Mouse (Mus musculus): ENCODE measurements around the gene Scml4. TPM values are rescaled to one million over a fixed set of nuclear protein-coding genes. Genes with fewer than 3 reads are reported as not detected.

Scml4 gene
- polyA plus RNA-seq, 1 experiment from 2014 or later: 5.4 TPM

DNA sequence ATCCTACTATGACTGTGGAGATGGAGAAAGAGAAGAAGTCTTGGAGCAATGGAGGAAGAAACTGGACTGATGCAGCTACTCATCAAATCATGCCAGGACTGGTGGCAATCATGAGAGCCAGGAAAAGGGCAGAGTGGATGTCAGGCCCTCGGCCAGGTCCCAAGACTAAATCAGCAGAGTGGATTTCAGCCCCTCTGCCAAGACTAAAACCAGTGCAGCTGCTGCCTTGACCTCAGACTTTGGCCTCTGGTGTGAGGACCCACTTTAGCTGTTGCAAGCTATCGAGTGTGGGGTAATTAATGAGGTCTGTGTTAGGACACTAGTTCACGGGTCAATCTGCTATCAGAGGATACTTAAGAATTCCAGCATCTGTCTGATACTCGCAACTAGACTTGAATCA is 30.2 kb downstream of the Scml4 start:
- Histone ChIP-seq H3K27me3 (no peaks in the 10 kb centered on the region), H3K4me3 (no peak overlapping the region), H3K9me3 (no peaks in the 10 kb centered on the region), H3K9ac (replicated peaks) (no peak overlapping the region), H3K27ac (replicated peaks) (no peak overlapping the region), H3K36me3 (no peaks in the 10 kb centered on the region), H3K4me2 (replicated peaks) (no peak overlapping the region), H3K4me1 (peaks cover 13% of the 10 kb centered on the region; the same call in 1 of the 2 replicates)
- WGBS: 84% methylated on average over 4 of the region's 4 CpGs
- no peak for ATAC-seq (ENCODE audit: low FRiP score, low read depth)

- H3K36me3 ChIP-seq: no peaks in the 10 kb centered on the region
- no peak overlapping the region for H3K9ac ChIP-seq (replicated peaks)
- no peak for ATAC-seq (ENCODE audit: low FRiP score, low read depth)
- no peaks in the 10 kb centered on the region for H3K27me3 ChIP-seq
- no peak overlapping the region for H3K27ac ChIP-seq (replicated peaks)
- no peak overlapping the region for H3K4me2 ChIP-seq (replicated peaks)
- 56% methylated on average over 4 of the region's 4 CpGs for WGBS
- no peak overlapping the region for H3K4me3 ChIP-seq
- H3K9me3 ChIP-seq: no peaks in the 10 kb centered on the region
- 0 out of 2 replicates have a peak, but pooled peaks cover 6% of the 10 kb centered on the region for H3K4me1 ChIP-seq
These were observed 32.1 kb downstream of the Scml4 start for GRCm38 (mm10) chr10:42892250-42892649.

DNA sequence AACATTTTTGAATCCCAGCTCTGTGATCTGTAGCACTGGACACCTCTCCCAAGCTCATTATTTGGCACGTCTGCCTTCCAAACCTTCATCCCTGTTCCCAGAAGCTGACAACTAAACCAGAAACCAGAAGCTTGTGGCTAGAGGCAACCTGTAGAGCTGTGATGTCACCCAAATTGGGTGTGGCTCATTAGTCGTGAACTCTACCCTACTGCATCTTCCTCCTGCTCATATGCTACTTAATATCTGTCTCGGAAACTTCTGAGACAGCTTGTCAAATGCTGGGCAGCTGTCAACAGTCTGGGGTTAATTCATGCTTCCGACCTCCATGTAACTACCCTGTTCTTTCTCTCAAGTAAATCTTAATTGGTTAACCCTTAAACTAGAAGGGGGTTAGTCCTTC is 32.8 kb downstream of the Scml4 start:
- H3K4me1 ChIP-seq: 0 out of 2 replicates have a peak, but pooled peaks cover 6% of the 10 kb centered on the region

GRCm38 (mm10) chr10:42893857-42894256 is 33.7 kb downstream of the Scml4 start:
- WGBS: 80% methylated on average over 8 of the region's 8 CpGs
- H3K4me3 ChIP-seq: no peak overlapping the region
- no peak overlapping the region for H3K9ac ChIP-seq (replicated peaks)
- ATAC-seq (ENCODE audit: low FRiP score, low read depth): no peak
- no peak overlapping the region for H3K4me2 ChIP-seq (replicated peaks)
- no peaks in the 10 kb centered on the region for H3K36me3 ChIP-seq
- H3K27ac ChIP-seq (replicated peaks): no peak overlapping the region
- 0 out of 2 replicates have a peak, but pooled peaks cover 6% of the 10 kb centered on the region for H3K4me1 ChIP-seq
- H3K27me3 ChIP-seq: no peaks in the 10 kb centered on the region
- H3K9me3 ChIP-seq: no peaks in the 10 kb centered on the region

More for the DNA sequence above, 32.8 kb downstream of the Scml4 start:
- WGBS: 80% methylated on average over 4 of the region's 4 CpGs
- no peak overlapping the region for H3K27ac ChIP-seq (replicated peaks)
- no peaks in the 10 kb centered on the region for H3K27me3 ChIP-seq
- no peak for ATAC-seq (ENCODE audit: low FRiP score, low read depth)
- H3K4me3 ChIP-seq: no peak overlapping the region
- no peaks in the 10 kb centered on the region for H3K36me3 ChIP-seq
- H3K4me2 ChIP-seq (replicated peaks): no peak overlapping the region
- H3K9me3 ChIP-seq: no peaks in the 10 kb centered on the region
- no peak overlapping the region for H3K9ac ChIP-seq (replicated peaks)

DNA sequence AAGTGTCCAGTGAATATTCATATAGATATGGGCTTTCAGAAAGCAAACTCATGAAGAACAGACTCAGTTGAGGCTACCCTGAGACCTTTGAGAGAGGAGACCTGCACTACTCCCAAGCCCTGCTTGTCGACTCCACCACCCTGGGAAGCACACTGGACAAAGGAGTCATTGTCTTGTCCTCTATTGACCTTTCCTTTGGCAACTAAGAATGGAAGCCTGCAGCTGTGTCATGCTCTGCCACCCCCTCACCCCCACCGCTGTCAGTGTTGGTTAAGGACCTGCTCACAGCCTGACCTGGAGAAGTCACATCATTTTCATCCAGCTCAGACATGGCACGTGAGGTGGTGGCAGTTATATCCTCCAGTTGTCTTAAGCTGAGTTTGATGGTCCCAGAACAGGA is 34.1 kb downstream of the Scml4 start:
- Histone ChIP-seq H3K27ac (replicated peaks) (no peak overlapping the region), H3K4me2 (replicated peaks) (no peak overlapping the region)
- no peak for ATAC-seq (ENCODE audit: low FRiP score, low read depth)

DNA sequence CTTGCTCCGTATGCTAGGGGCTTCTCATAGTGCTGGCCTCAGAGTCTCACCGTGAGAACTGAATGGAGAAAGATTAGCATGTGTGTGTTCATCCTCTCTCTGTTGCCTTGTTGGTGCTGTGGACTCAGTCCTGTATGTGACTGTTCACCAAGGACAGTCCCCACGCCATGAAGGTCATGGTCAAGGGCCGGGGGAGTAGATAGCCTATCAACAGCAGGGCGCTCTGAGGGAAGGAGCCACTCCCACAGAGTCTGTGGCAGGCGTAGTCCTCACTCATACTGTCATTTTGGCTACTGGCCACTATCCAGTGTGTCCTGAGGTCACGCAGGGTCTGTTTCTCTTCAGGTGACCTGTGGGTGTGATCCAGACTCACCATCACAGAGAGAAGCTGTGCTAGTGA is 34.5 kb downstream of the Scml4 start:
- ATAC-seq (ENCODE audit: low FRiP score, low read depth): no peak

More for the DNA sequence above, 34.1 kb downstream of the Scml4 start:
- Histone ChIP-seq H3K4me3 (no peak overlapping the region), H3K4me1 (0 out of 2 replicates have a peak, but pooled peaks cover 6% of the 10 kb centered on the region), H3K9ac (replicated peaks) (no peak overlapping the region), H3K36me3 (no peaks in the 10 kb centered on the region), H3K27me3 (no peaks in the 10 kb centered on the region), H3K9me3 (no peaks in the 10 kb centered on the region)
- 43% methylated on average over 3 of the region's 3 CpGs for WGBS

DNA sequence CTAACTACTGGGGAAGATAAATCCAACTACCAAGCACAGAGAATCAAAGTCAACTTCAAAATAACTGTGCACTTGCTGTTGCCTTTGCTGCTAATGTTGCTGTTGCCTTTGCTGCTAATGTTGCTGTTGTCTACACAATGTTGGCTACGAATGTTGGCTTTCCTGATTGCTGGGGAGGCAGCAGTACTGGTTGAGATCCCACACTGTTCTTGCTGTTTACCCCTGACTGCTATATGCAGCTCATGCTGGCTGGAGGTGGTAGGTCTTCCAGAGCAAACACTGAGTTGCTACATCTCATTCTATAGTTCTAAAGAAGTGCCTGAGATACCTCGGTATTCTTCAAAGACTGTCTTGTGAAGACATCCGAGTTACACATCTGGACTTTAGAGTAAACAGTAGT is 36.5 kb downstream of the Scml4 start:
- Histone ChIP-seq H3K4me1 (0 out of 2 replicates have a peak, but pooled peaks cover 6% of the 10 kb centered on the region), H3K36me3 (no peaks in the 10 kb centered on the region), H3K27me3 (no peaks in the 10 kb centered on the region), H3K4me3 (no peak overlapping the region), H3K9me3 (no peaks in the 10 kb centered on the region), H3K27ac (replicated peaks) (no peak overlapping the region), H3K4me2 (replicated peaks) (no peak overlapping the region), H3K9ac (replicated peaks) (no peak overlapping the region)
- no peak for ATAC-seq (ENCODE audit: low FRiP score, low read depth)
- WGBS: 91% methylated on average over 3 of the region's 3 CpGs

More for the DNA sequence above, 34.5 kb downstream of the Scml4 start:
- Histone ChIP-seq H3K9ac (replicated peaks) (no peak overlapping the region), H3K4me1 (0 out of 2 replicates have a peak, but pooled peaks cover 6% of the 10 kb centered on the region), H3K27me3 (no peaks in the 10 kb centered on the region), H3K9me3 (no peaks in the 10 kb centered on the region), H3K4me3 (no peak overlapping the region), H3K27ac (replicated peaks) (no peak overlapping the region), H3K4me2 (replicated peaks) (no peak overlapping the region), H3K36me3 (no peaks in the 10 kb centered on the region)
- WGBS: 87% methylated on average over 7 of the region's 7 CpGs

GRCm38 (mm10) chr10:42897166-42897565 is 37.0 kb downstream of the Scml4 start:
- Histone ChIP-seq H3K9me3 (no peaks in the 10 kb centered on the region), H3K4me2 (replicated peaks) (no peak overlapping the region), H3K36me3 (no peaks in the 10 kb centered on the region), H3K9ac (replicated peaks) (no peak overlapping the region), H3K4me1 (0 out of 2 replicates have a peak, but pooled peaks cover 6% of the 10 kb centered on the region), H3K27ac (replicated peaks) (no peak overlapping the region), H3K4me3 (no peak overlapping the region), H3K27me3 (no peaks in the 10 kb centered on the region)
- ATAC-seq (ENCODE audit: low FRiP score, low read depth): no peak
- WGBS: 91% methylated on average over 4 of the region's 4 CpGs

DNA sequence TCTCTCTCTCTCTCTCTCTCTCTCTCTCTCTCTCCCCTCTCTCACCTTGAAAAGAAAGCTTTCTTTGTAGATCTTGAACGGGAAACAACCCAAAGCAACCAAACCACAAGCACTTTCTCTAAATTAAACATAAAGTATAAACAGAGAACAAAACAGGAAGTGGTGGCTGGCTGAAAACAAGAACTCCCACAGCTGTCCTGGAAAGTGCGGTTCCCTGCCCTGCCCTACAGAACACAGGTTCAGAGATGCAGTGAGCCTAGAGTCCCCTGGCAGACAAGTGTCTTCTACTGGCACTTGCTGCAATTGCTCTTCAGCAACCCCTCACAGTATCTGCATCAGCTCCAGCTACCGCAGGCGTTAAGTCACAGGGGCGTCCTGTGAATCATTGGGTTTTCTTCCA is 37.5 kb downstream of the Scml4 start:
- Histone ChIP-seq H3K9me3 (no peaks in the 10 kb centered on the region), H3K27me3 (no peaks in the 10 kb centered on the region), H3K9ac (replicated peaks) (no peak overlapping the region), H3K4me2 (replicated peaks) (no peak overlapping the region), H3K4me1 (0 out of 2 replicates have a peak, but pooled peaks cover 6% of the 10 kb centered on the region), H3K27ac (replicated peaks) (no peak overlapping the region), H3K4me3 (no peak overlapping the region), H3K36me3 (no peaks in the 10 kb centered on the region)
- WGBS: 88% methylated on average over 5 of the region's 5 CpGs
- no peak for ATAC-seq (ENCODE audit: low FRiP score, low read depth)

- H3K4me1 ChIP-seq: no peaks in the 10 kb centered on the region
- no peaks in the 10 kb centered on the region for H3K36me3 ChIP-seq
- WGBS: 70% methylated on average over 4 of the region's 4 CpGs
- ATAC-seq (ENCODE audit: low FRiP score, low read depth): no peak
- H3K9me3 ChIP-seq: no peaks in the 10 kb centered on the region
- H3K4me3 ChIP-seq: no peak overlapping the region
- H3K9ac ChIP-seq (replicated peaks): no peak overlapping the region
- no peak overlapping the region for H3K4me2 ChIP-seq (replicated peaks)
- H3K27ac ChIP-seq (replicated peaks): no peak overlapping the region
- H3K27me3 ChIP-seq: 0 out of 2 replicates have a peak, but pooled peaks cover 4% of the 10 kb centered on the region
These were observed 41.2 kb downstream of the Scml4 start for GRCm38 (mm10) chr10:42901361-42901760.

- Histone ChIP-seq H3K36me3 (no peaks in the 10 kb centered on the region), H3K27ac (replicated peaks) (no peak overlapping the region), H3K4me1 (no peaks in the 10 kb centered on the region), H3K9ac (replicated peaks) (no peak overlapping the region), H3K27me3 (0 out of 2 replicates have a peak, but pooled peaks cover 4% of the 10 kb centered on the region), H3K9me3 (no peaks in the 10 kb centered on the region), H3K4me2 (replicated peaks) (no peak overlapping the region), H3K4me3 (no peak overlapping the region)
- WGBS: 89% methylated on average over 1 of the region's 1 CpGs
- ATAC-seq (ENCODE audit: low FRiP score, low read depth): no peak
These were observed 42.9 kb downstream of the Scml4 start for GRCm38 (mm10) chr10:42903054-42903453.

GRCm38 (mm10) chr10:42908562-42908961 is 48.4 kb downstream of the Scml4 start:
- no peak overlapping the region for H3K27ac ChIP-seq (replicated peaks)
- WGBS: 74% methylated on average over 1 of the region's 1 CpGs
- peaks cover 9% of the 10 kb centered on the region; the same call in 1 of the 2 replicates for H3K4me1 ChIP-seq
- no peak for ATAC-seq (ENCODE audit: low FRiP score, low read depth)
- no peak overlapping the region for H3K9ac ChIP-seq (replicated peaks)
- no peak overlapping the region for H3K4me3 ChIP-seq
- no peaks in the 10 kb centered on the region for H3K36me3 ChIP-seq
- no peaks in the 10 kb centered on the region for H3K27me3 ChIP-seq
- no peak overlapping the region for H3K4me2 ChIP-seq (replicated peaks)
- no peaks in the 10 kb centered on the region for H3K9me3 ChIP-seq

- no peak for ATAC-seq (ENCODE audit: low FRiP score, low read depth)
- no peaks in the 10 kb centered on the region for H3K9me3 ChIP-seq
- WGBS: 61% methylated on average over 4 of the region's 4 CpGs
These were observed 50.4 kb downstream of the Scml4 start for GRCm38 (mm10) chr10:42910567-42910966.

More at GRCm38 (mm10) chr10:42910567-42910966, 50.4 kb downstream of the Scml4 start:
- Histone ChIP-seq H3K4me1 (peaks cover 9% of the 10 kb centered on the region; the same call in 1 of the 2 replicates), H3K27ac (replicated peaks) (no peak overlapping the region), H3K4me2 (replicated peaks) (no peak overlapping the region), H3K27me3 (no peaks in the 10 kb centered on the region), H3K4me3 (no peak overlapping the region), H3K9ac (replicated peaks) (no peak overlapping the region), H3K36me3 (no peaks in the 10 kb centered on the region)

Measured in midbrain, embryonic 12.5 days (tissue).